Mouse (Mus musculus) gastrocnemius, postnatal 36 days (tissue): ENCODE measurements around the gene Lhx2. TPM values are rescaled to one million over a fixed set of nuclear protein-coding genes. Genes with fewer than 3 reads are reported as not detected.

Experiments used
- DNase-seq, 2 experiments: peaks; one replicate each; pipeline ENCODE4 v3.0.0; 2022
- intact Hi-C: fragments of 180-260 bp; cut with DNase I; formaldehyde crosslinking; loops from one replicate; pipeline ENCODE4 v1.15.1; 2025
- total RNA-seq, 2 experiments: library from RNA; stranded (reverse); gene quantifications; 2 replicates each; pipeline ENCODE4 v1.2.3; 2021

Lhx2 gene
- total RNA-seq, 2 experiments from 2014 or later: not detected

DNA sequence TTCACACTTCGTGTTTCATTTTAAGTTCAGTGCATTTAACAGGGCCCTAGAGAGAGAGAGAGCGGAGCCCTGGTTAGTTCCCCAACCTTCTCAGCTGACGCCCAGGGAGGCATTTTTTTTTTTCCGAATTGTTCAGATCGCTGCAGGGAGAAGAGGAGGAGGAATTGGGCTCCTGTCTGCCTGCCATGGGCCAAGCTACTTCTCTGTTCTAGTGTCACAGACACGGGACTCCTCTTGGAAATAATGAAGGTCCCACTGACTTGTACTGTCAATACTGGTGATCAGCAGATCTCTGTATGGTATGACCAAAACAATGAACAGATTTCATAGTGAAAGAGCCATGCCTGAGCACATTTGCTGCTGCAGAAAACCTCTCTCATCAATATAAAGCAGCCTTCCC, 7.3 kb downstream of the Lhx2 start:
- intact Hi-C loops: no loop called here
- no peak for DNase-seq

DNA sequence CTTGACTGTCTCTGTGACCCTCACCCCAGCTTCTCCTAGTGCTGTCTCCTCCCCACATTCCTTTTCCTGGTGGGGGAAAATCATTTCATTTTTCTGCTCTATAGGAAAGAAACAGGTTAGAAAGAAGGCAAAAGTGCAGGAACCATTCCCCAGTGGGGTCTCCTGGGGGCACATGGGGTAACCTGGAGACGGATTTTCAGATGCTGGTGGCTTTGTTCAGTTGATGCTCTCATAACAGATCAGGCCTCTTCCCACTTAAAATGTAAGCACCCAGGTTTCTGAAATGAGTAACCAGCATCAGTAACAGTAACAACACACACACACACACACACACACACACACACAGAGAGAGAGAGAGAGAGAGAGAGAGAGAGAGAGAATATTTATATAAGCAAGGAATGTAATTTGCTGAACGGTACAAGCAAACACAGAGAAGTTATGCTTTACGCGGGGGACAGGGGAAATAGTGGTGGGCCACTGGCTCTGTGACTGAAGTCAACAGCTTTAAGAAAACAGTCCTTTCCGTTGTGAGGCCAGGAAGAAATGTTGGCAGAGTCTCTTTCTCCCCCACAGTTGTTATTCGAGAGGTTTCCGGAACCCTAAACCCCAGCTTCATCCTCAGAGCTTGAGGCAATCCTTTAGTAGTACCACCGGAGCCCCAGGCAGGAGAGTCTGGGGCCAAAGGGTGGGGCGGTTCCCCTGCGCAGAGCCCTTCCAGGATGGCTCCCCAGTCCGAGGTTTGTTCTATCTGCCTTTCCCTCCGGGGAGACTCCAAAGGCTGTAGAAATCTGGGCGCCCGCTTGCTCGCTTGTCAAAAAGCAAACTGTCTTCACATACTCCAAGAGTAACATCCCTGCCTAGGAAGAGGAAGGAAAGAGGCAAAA, 8.0 kb downstream of the Lhx2 start:
- intact Hi-C loops: no loop called here

DNA sequence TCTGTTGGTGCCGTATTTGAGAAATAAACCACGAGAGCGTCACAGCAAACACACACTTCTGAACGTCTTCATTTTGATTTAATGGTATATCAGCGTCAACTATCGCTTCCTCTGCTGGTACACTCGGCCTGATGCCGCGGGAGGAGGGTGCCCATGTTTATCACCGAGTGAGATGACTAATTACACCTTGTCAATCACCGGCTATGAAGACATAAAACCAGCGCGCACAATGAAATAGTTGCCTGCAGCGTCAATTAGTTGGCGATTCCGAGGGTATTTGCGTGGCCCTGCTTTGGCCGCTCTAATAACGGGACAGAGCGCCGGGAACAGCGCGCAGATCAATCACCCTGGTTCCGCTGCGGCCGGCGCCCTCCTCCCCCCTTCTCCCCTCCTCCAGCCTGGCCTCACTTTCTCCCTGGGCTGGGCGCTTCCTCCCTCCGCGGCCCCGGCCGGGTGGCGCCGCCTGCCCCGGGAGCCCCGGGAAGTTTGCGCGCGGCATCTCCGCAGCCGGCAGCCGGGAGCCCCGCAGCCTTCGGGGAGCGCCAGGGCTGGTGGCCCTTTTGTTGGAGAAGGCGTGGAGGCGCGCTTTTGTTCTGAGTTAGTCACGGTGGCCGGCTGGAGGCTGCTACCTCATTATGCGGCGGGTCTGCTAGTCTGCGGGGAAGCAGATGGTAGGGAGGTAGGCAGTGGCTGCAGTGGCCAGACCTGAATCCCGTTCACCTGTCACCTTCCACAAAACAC, 8.9 kb downstream of the Lhx2 start:
- no peak for DNase-seq
- intact Hi-C loops: no loop called here

More for the DNA sequence above, 8.0 kb downstream of the Lhx2 start:
- no peak for DNase-seq

DNA sequence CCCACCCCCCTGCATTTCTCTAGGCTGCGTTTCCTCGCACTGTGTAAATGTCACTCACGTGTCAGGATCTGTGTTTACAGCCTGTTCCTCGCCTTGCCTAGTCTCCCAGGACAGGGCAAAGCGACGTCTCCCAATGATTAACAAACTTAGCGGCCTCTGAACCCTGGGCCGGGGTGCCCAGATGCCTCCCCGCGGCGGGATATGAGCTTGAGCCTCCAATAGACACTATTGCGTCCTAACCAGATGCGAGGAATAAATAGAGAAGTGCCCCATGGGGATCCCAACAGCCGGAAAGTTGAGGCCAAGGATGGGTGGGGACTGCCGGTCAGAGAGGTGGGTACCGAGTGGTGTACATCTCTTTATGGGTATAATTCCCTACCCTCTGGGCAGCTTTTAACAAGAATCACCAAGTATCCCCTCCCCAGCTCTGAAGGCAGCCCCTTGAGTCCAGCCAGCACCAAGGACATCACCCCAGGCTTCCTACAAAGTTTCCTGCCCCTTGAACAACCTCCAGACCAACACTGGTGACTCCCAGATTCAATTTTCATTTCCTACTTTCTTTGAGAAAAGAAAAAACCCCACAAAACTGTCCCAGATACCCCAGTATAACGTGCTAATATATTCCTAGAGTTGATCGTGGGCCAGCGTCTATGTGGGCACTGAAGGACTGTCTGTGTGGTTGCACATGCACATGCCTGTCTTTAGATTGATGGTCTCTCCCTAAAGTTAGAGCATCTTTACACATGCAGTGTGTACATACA, 9.8 kb downstream of the Lhx2 start:
- intact Hi-C loops: no loop called here
- DNase-seq: no peak

DNA sequence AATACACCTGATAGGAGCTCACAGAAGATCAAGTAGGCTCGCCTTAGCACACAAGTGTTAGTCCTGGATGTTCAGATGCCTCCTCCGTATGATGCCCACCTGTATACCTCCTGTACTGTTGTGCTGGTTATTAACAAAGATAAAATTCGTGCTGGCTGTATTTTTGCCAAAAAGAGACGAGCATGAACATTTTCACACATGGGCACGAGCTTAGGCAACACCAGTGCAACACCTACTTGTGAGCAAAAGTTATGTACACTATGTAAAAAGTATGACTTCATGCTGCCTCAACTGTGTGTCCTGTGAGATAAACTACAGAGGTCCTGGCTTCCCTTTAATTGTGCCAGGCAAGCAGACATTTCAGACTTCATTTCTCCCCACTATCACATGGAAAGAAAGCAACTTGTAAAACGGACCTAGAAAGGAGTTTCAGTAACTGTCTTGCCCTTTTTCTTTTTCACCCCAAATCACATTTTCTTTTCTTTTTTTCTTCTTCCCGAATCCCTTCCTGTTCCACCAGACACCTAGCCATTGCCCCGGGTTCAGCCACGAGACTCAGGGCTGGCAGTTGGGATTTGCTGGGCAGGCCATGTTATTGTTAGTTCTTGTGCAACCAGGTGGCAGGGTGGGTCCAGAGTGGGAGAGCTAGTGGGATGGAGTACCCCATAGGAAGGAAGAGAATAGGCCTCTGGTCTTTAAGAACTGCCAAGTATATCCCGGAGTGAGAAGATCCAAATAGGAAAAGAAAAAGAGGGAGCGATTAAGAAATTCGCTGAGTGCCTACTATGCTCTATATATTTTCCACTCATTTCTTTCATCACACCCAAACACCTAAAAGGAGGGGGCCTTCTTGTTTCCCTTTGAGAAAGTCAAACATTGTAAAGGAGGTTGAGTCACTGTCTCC, 10.6 kb downstream of the Lhx2 start:
- intact Hi-C loops: no loop called here

GRCm38 (mm10) chr2:38350386-38350785, 11.3 kb downstream of the Lhx2 start:
- intact Hi-C loops: no loop called here
- DNase-seq: no peak

More for the DNA sequence above, 10.6 kb downstream of the Lhx2 start:
- no peak for DNase-seq

DNA sequence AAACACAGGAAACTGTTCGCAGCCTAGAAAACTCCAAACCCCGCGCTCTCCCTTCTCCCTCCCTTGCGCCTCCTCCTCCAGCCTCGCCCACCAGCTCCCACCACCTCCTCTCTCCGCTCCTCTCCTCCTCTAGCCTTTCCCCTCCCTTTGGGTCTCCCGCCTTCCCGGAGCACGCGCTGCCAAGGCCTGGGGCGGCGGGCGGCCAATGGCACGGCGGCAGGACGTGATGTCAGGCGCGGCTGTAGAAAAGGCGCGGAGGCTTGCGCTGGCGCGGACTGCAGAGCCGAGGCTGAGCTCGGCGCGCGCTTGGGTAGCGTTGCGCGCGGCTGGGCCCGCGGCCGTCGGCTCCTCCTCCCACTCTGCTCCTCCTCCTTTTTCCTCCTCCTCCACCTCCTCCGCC, 11.7 kb downstream of the Lhx2 start:
- intact Hi-C loops: no loop called here
- DNase-seq: peak; percentile 60

DNA sequence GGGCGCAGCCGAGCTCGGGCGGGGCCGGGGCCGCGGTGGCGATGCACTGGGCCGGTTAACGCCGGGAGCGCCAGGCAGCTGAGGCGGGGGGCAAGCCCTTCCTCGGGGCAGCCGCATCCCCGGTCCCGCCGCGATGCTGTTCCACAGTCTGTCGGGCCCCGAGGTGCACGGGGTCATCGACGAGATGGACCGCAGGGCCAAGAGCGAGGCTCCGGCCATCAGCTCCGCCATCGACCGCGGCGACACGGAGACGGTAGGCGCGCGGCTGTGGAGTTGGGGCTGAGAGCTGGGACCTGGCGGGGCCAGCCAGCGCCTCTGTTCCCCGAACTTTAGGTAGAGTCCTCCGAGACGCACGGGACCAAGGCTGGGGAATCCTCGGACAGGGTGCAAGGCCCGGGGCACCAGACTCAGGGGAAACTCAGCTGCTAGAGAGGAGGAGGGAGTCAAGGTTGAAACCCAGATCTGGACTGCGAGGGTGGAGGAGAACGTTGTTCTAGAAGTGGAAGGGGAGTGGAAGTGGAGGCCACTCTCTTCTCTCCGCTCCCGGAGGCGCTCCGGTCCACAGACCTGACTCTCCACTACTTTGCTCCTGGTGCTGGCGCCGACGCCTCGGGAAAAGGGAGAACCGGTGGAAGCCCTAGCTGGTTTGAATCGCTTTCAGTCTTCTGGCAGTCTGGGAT, 12.7 kb downstream of the Lhx2 start:
- DNase-seq: no peak
- intact Hi-C loops: no loop called here

DNA sequence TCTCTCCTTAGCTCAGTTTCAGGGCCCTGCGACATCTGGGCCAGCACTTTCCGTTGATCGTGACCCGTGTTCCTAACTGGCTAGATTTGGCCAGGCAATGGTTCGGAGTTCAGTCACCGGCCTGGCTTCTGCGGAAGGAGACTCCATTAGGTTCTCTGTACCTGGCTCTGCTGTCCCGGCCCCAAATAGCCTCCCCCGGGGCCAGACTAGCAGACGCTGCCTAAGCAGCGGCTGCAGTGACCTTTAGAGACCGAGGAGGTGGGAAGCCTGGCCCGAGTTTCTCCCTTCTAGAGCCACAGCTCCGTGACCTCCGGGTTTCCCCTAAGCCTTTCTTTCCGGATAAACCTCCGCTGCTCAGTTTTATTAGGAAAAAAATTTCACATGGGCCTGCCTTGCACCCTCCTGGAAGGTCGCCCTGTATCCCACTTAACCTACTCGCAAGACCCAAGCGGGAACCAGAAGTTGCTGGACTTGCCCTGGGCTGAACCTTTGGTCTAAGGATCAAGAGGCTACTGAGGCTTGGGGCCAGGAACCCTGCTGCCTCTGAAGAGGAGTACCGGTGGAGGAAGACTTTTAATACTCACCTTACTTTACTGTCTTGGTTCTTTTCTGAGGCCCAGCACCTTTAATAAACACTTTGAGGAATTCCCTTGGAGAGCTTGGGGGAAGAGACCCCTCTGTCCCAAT, 13.4 kb downstream of the Lhx2 start:
- intact Hi-C loops: no loop called here
- no peak for DNase-seq

GRCm38 (mm10) chr2:38353008-38353379, 13.9 kb downstream of the Lhx2 start:
- intact Hi-C loops: no loop called here
- no peak for DNase-seq

- intact Hi-C loops: no loop called here
- no peak for DNase-seq
Observed at GRCm38 (mm10) chr2:38353664-38354063, 14.6 kb downstream of the Lhx2 start.

GRCm38 (mm10) chr2:38354179-38354716, 15.2 kb downstream of the Lhx2 start:
- intact Hi-C loops: no loop called here
- DNase-seq: no peak

GRCm38 (mm10) chr2:38354717-38355510, 15.8 kb downstream of the Lhx2 start:
- intact Hi-C loops: no loop called here

DNA sequence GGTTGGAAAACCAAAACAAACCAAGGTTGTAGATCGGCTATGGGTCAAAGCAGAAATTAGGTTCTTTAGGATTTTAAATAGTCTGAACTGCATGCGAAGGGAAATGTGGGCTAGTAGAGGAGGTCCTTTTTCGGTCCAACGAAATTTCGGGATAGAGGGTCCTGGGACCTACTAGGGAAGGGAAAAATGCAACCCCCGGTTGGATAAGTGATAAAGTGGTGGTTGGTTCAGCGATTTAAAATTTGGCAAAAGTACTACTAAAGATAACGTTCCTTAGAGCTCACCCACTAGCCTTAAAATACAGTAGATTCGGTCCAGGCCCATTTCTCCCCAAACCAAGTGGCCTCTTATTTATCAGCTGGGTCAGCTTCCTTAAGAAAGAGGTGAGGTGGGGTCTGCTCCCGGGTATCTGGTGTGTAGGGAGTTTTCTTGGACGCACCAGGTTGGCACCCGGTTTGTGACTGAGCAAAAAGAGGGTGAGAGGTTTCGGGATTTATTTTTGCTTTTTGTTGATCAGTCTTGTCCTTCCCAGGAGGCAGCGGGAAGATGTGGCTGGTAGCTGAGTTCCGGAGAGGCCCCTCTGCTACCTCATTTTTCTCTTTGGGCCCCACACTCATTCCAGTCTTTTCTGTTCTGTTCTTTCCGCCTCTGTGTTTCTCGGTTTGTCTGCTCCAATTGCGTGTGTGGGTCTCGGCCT, 16.8 kb downstream of the Lhx2 start:
- no peak for DNase-seq
- intact Hi-C loops: no loop called here

More at GRCm38 (mm10) chr2:38354717-38355510, 15.8 kb downstream of the Lhx2 start:
- no peak for DNase-seq

- intact Hi-C loops: no loop called here
- no peak for DNase-seq
Observed at GRCm38 (mm10) chr2:38356428-38357260, 17.6 kb downstream of the Lhx2 start.
